Mouse (Mus musculus): ENCODE results near the gene Fbxw11.

DNA sequence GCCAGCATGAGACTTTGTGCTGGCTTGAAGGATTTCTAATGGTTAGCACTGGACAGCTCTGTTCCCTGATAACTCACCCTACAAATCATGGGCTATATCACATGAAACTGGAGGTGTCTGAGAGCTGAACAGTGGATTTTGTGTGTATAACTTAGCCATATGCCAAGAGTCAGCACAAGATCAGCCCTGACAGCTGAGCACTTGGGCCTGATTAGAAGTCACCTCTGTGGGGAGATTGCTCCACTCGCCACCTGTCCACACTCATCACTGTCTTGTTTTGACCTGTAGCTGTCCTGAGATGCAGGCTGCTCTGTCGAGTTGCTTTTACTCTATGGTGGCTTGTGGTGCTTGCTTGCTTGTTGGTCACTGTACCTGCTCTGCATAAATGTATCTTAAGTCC lies 93.8 kb downstream of the Fbxw11 start:
- TF ChIP-seq EP300 (IDR thresholded peaks at IDR 0.05; ENCODE audit: insufficient read depth, low read depth, low read length) (no peak), POLR2A (IDR thresholded peaks at IDR 0.05; ENCODE audit: insufficient read depth, low read depth, low read length) (no peak)

All from heart, adult 2 months (tissue).